Mouse (Mus musculus) testis, adult 2 months (tissue): ENCODE measurements around the gene Astn2. TPM values are rescaled to one million over a fixed set of nuclear protein-coding genes. Genes with fewer than 3 reads are reported as not detected.

ENCODE experiments used
- H3K27ac ChIP-seq: fragments of 200-500 bp; 2 replicates; pipeline ENCODE4 v1.5.1; 2012; ENCODE audit warnings: low read depth, low read length; ENCODE audit not compliant: control insufficient read depth, insufficient read depth
- H3K27me3 ChIP-seq: fragments of 200-500 bp; 2 replicates; pipeline ENCODE4 v1.6.1; 2012; ENCODE audit warnings: mild to moderate bottlenecking, low read length, moderate library complexity; ENCODE audit not compliant: control insufficient read depth, insufficient read depth
- H3K36me3 ChIP-seq: fragments of 200-500 bp; 2 replicates; pipeline ENCODE4 v1.6.1; 2012; ENCODE audit warnings: mild to moderate bottlenecking, low read length; ENCODE audit not compliant: control insufficient read depth, insufficient read depth
- H3K4me1 ChIP-seq: fragments of 200-500 bp; 2 replicates; pipeline ENCODE4 v1.6.1; 2012; ENCODE audit warnings: low read length; ENCODE audit not compliant: control insufficient read depth, insufficient read depth
- H3K4me3 ChIP-seq: fragments of 200-500 bp; 2 replicates; pipeline ENCODE4 v1.5.1; 2012; ENCODE audit warnings: low read depth, mild to moderate bottlenecking, low read length, moderate library complexity, mixed read lengths; ENCODE audit not compliant: control insufficient read depth
- CTCF ChIP-seq: fragments of 200-500 bp; IDR thresholded peaks from 2 replicates; pipeline ENCODE4 v1.5.1; 2012; ENCODE audit warnings: low read depth, mild to moderate bottlenecking, inconsistent platforms, low read length, moderate library complexity; ENCODE audit not compliant: control insufficient read depth, insufficient read depth, insufficient replicate concordance
- POLR2A ChIP-seq: fragments of 200-500 bp; IDR thresholded peaks from 2 replicates; pipeline ENCODE4 v1.6.1; 2012; ENCODE audit warnings: low read depth, mild to moderate bottlenecking, inconsistent platforms, low read length, moderate library complexity; ENCODE audit not compliant: control insufficient read depth
- polyA plus RNA-seq: library from polyadenylated mRNA; depleted of rRNA; stranded (reverse); fragments of >200 nt; gene quantifications from 2 replicates; pipeline ENCODE4 v1.2.3, GENCODE M21; 2012

The Astn2 gene
- polyA plus RNA-seq, 1 experiment = 0.20 TPM

GRCm38 (mm10) chr4:66264031-66264430 is 140.4 kb downstream of the Astn2 start:
- H3K27me3 ChIP-seq = no peaks in the 10 kb centered on the region
- H3K27ac ChIP-seq = no peak overlapping the region
- TF ChIP-seq CTCF (no peak), POLR2A (no peak)
- H3K36me3 ChIP-seq = no peaks in the 10 kb centered on the region
- no peaks in the 10 kb centered on the region for H3K4me1 ChIP-seq
- no peak overlapping the region for H3K4me3 ChIP-seq

DNA sequence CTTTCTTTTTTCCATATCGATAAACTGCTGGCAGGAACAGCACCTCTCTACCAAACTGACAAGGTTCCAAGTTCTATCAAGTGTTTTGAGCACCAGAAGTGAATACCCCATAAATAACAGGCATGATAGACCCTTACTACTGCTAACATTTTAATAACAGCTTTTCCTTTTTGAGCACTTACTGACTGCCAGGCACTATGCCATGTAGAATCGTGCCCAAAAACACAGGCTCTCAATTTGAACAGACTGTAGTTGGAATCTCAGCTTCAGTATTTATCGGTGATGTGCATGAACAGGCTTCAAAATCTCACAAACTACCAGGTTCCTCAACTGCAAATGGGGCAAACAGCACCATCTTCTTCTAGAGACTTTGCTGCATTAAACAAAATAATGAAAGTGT is 143.1 kb downstream of the Astn2 start:
- no peaks in the 10 kb centered on the region for H3K4me1 ChIP-seq
- no peaks in the 10 kb centered on the region for H3K36me3 ChIP-seq
- no peaks in the 10 kb centered on the region for H3K27me3 ChIP-seq
- no peak overlapping the region for H3K27ac ChIP-seq
- H3K4me3 ChIP-seq = no peak overlapping the region
- no peak for TF ChIP-seq CTCF
- TF ChIP-seq POLR2A = no peak

DNA sequence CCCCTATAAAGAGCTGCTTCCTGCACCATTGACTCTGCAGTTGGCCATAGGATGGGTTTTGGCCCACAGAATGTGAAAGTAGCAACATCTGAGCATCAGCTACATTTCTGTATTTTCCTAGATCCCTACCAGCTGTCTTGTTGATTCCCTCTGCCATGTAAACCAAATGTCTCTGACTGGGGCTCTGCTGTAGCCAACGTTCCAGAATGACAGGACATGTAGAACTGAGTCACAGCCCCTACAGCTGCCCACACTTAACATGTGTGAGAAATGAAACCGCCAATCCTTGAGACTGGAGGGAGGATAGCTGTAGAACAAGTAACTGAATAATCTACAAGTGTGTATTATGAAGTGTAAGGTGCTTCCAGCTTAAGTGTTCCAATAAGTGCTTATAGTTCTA is 145.5 kb downstream of the Astn2 start:
- TF ChIP-seq CTCF (no peak), POLR2A (no peak)
- no peaks in the 10 kb centered on the region for H3K4me1 ChIP-seq
- H3K27me3 ChIP-seq = no peaks in the 10 kb centered on the region
- H3K4me3 ChIP-seq = no peak overlapping the region
- H3K27ac ChIP-seq = no peak overlapping the region
- no peaks in the 10 kb centered on the region for H3K36me3 ChIP-seq

GRCm38 (mm10) chr4:66254695-66255492 is 149.5 kb downstream of the Astn2 start:
- Histone ChIP-seq H3K36me3 (no peaks in the 10 kb centered on the region), H3K27ac (no peak overlapping the region), H3K4me1 (no peaks in the 10 kb centered on the region), H3K27me3 (no peaks in the 10 kb centered on the region), H3K4me3 (no peak overlapping the region)
- TF ChIP-seq POLR2A (no peak), CTCF (no peak)

- no peak for TF ChIP-seq POLR2A
- TF ChIP-seq CTCF = no peak
- H3K4me3 ChIP-seq = no peak overlapping the region
- H3K27ac ChIP-seq = no peak overlapping the region
- no peaks in the 10 kb centered on the region for H3K27me3 ChIP-seq
- H3K4me1 ChIP-seq = no peaks in the 10 kb centered on the region
- H3K36me3 ChIP-seq = no peaks in the 10 kb centered on the region
Observed at GRCm38 (mm10) chr4:66248521-66248920, 155.9 kb downstream of the Astn2 start.

DNA sequence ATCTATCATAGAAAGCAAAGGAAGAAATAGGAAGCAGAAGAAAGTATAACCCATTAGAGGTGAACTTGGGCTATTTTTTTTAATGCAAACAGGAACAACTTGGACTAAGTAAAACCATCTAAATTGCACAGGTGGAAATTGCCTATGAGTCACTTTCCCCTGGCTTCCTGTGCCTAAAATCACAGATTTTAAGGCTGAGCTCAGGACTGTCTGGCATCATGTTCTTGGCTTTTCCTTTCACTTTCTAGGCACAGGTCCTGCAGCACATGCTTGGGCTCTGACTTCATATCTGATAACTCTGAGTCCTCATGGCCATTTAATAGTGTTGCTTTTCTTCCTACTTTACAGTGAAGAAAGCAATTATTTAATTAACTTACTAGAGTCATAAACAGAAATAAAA is 161.7 kb downstream of the Astn2 start:
- no peak for TF ChIP-seq POLR2A
- TF ChIP-seq CTCF = no peak
- no peaks in the 10 kb centered on the region for H3K36me3 ChIP-seq
- H3K27me3 ChIP-seq = no peaks in the 10 kb centered on the region
- H3K4me3 ChIP-seq = no peak overlapping the region
- H3K27ac ChIP-seq = no peak overlapping the region
- no peaks in the 10 kb centered on the region for H3K4me1 ChIP-seq

GRCm38 (mm10) chr4:66232799-66233198 is 171.6 kb downstream of the Astn2 start:
- Histone ChIP-seq H3K36me3 (no peaks in the 10 kb centered on the region), H3K4me3 (no peak overlapping the region), H3K4me1 (no peaks in the 10 kb centered on the region), H3K27ac (no peak overlapping the region), H3K27me3 (no peaks in the 10 kb centered on the region)
- no peak for TF ChIP-seq POLR2A
- TF ChIP-seq CTCF = no peak
